Mouse (Mus musculus) erythroblast, embryonic 14.5 days (primary cell): ENCODE data around the gene Nwd2.

ENCODE experiments used
- GATA1 ChIP-seq: IDR thresholded peaks from 2 replicates; pipeline ENCODE4 v1.6.1; 2012; ENCODE audit warnings: low read length, inconsistent platforms, mixed read lengths
- TAL1 ChIP-seq: IDR thresholded peaks from 3 replicates; pipeline ENCODE4 v1.6.1; 2012; ENCODE audit warnings: low read length, inconsistent platforms, mixed read lengths

- no peak for TF ChIP-seq GATA1
- no peak for TF ChIP-seq TAL1
Measured at GRCm38 (mm10) chr5:63755092-63755761, 106.3 kb downstream of the Nwd2 start.
